11 mouse cellular contexts compared by ENCODE assay signal in the genomic region with DNA sequence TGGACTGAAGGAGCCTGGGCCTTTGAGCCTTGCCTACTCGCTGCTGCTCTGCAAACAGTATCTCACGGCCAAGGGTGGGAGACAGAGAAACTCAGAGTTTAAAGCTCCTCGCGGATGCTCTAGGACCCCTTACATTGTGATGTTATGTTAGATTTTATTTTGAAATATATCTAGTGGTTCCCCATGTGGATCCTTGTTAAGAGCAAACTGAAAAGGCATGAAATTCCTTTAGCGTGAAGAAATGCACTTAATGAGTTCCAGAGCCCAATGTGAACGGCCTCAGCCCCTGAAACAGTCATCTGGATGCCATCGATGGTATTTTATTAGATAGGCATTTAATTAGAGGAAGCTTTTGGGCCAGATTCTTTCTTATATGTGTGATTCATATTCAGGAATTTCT.
A peak's percentile ranks its signal among the peaks of the same experiment; 100 is the strongest.
DNase-seq lines count a peak whose midpoint lies in the region; ATAC-seq and TF ChIP-seq lines count a peak whose summit lies in the region.
"Had no signal": no experiment of that assay in that cellular context is flagged by ENCODE, and none has a peak within 500 bp of the region (broad histone marks: within the 10 kb centered on the region; RNA-seq: fewer than 3 reads in every experiment).

No protein-coding gene starts in this region.

- no peak for TF ChIP-seq POLR2A in limb, embryonic 14.5 days (IDR thresholded peaks at IDR 0.05; ENCODE audit: borderline replicate concordance, extremely low read depth, insufficient read depth, insufficient read length)

- TF ChIP-seq EP300 in lung, postnatal 0 days (IDR thresholded peaks at IDR 0.05), result no peak

- DNase-seq in heart, adult 8-10 months (ENCODE audit: low spot score), result no peak
- peak; percentile 55 for DNase-seq in lung, postnatal 0 days (ENCODE audit: low spot score)
- no peak for DNase-seq in lung, postnatal 36 days
- DNase-seq in limb, embryonic 14.5 days (ENCODE audit: low spot score), result peak; percentile 91
- no peak for DNase-seq in testis, postnatal 14 days (ENCODE audit: low spot score)

- no peaks in the 10 kb centered on the region for H3K27me3 ChIP-seq in heart, embryonic 11.5 days (ENCODE audit: control insufficient read depth, insufficient read depth, low read length)
- no peaks in the 10 kb centered on the region for H3K27me3 ChIP-seq in lung, postnatal 0 days (replicated peaks; ENCODE audit: insufficient read depth, low read length)
- no peaks in the 10 kb centered on the region for H3K27me3 ChIP-seq in embryonic facial prominence, embryonic 12.5 days
- no peaks in the 10 kb centered on the region for H3K27me3 ChIP-seq in limb, embryonic 14.5 days (ENCODE audit: control insufficient read depth, insufficient read depth, low read length)

- no peak overlapping the region for H3K4me2 ChIP-seq in heart, embryonic 11.5 days
- H3K4me2 ChIP-seq in lung, postnatal 0 days (replicated peaks; ENCODE audit: low read depth, low read length), result no peak overlapping the region
- H3K4me2 ChIP-seq in embryonic facial prominence, embryonic 12.5 days (replicated peaks), result no peak overlapping the region; the same call in 1 of the 2 replicates
- H3K4me2 ChIP-seq in limb, embryonic 14.5 days (replicated peaks; ENCODE audit: low read depth, low read length, severe bottlenecking), result no peak overlapping the region

- WGBS in heart, embryonic 11.5 days (ENCODE audit: insufficient replicate concordance), result 58% methylated on average over 7 of the region's 7 CpGs
- WGBS in lung, postnatal 0 days, result 61% methylated on average over 7 of the region's 7 CpGs
- 20% methylated on average over 7 of the region's 7 CpGs for WGBS in embryonic facial prominence, embryonic 12.5 days
- 15% methylated on average over 7 of the region's 7 CpGs for WGBS in limb, embryonic 14.5 days

- no peak for ATAC-seq in heart, embryonic 11.5 days (replicated peaks; ENCODE audit: insufficient number of reproducible peaks, low FRiP score, low TSS enrichment)
- ATAC-seq in lung, postnatal 0 days, result no peak
- peak; percentile 47; the same call in 1 of the 2 replicates for ATAC-seq in embryonic facial prominence, embryonic 12.5 days (ENCODE audit: insufficient number of reproducible peaks, insufficient read depth, low FRiP score, low TSS enrichment)
- peak; percentile 81 for ATAC-seq in limb, embryonic 14.5 days (ENCODE audit: low FRiP score, low read depth)
- ATAC-seq in megakaryocyte-erythroid progenitor cell, adult 5-6 weeks (replicated peaks; ENCODE audit: low FRiP score, low TSS enrichment, poor library complexity, severe bottlenecking), result no peak
- ATAC-seq: CD4-positive, CD25-positive, alpha-beta regulatory T cell, adult 4 months had no signal

- peaks cover 23% of the 10 kb centered on the region for H3K4me1 ChIP-seq in heart, embryonic 11.5 days (ENCODE audit: control insufficient read depth, insufficient read depth, low read length)
- H3K4me1 ChIP-seq in lung, postnatal 0 days (ENCODE audit: insufficient read depth, low read depth, low read length), result no peaks in the 10 kb centered on the region
- peaks cover 39% of the 10 kb centered on the region for H3K4me1 ChIP-seq in embryonic facial prominence, embryonic 12.5 days
- peaks cover 41% of the 10 kb centered on the region for H3K4me1 ChIP-seq in limb, embryonic 14.5 days (ENCODE audit: control insufficient read depth, insufficient read depth, low read length)

- H3K27ac ChIP-seq in heart, embryonic 11.5 days (ENCODE audit: low read depth, low read length), result 0 out of 2 replicates have a peak overlapping the region, but pooled peaks have one; percentile 2
- no peak overlapping the region for H3K27ac ChIP-seq in lung, postnatal 0 days (ENCODE audit: low read length)
- peak overlapping the region; percentile 89 for H3K27ac ChIP-seq in embryonic facial prominence, embryonic 12.5 days
- H3K27ac ChIP-seq in limb, embryonic 14.5 days (replicated peaks; ENCODE audit: low read depth, low read length), result peak overlapping the region; percentile 81
- H3K27ac ChIP-seq: layer of hippocampus, adult 2 months; liver, embryonic 14.5 days had no signal

- no peaks in the 10 kb centered on the region for H3K9me3 ChIP-seq in heart, embryonic 11.5 days (replicated peaks; ENCODE audit: control insufficient read depth, low read length)
- no peaks in the 10 kb centered on the region for H3K9me3 ChIP-seq in lung, postnatal 0 days (ENCODE audit: low read length)
- H3K9me3 ChIP-seq in embryonic facial prominence, embryonic 12.5 days, result no peaks in the 10 kb centered on the region
- no peaks in the 10 kb centered on the region for H3K9me3 ChIP-seq in limb, embryonic 14.5 days (ENCODE audit: control insufficient read depth, low read length)

- no peak overlapping the region for H3K9ac ChIP-seq in heart, embryonic 11.5 days (ENCODE audit: low read depth, low read length)
- no peak overlapping the region for H3K9ac ChIP-seq in lung, postnatal 0 days (replicated peaks; ENCODE audit: low read depth)
- H3K9ac ChIP-seq in embryonic facial prominence, embryonic 12.5 days, result no peak overlapping the region
- H3K9ac ChIP-seq in limb, embryonic 14.5 days (ENCODE audit: low read depth, low read length, severe bottlenecking), result no peak overlapping the region
- H3K9ac ChIP-seq: liver, embryonic 14.5 days had no signal

- no peak overlapping the region for H3K4me3 ChIP-seq in heart, embryonic 11.5 days (ENCODE audit: low read depth, low read length)
- no peak overlapping the region for H3K4me3 ChIP-seq in lung, postnatal 0 days (ENCODE audit: low read depth, low read length)
- no peak overlapping the region for H3K4me3 ChIP-seq in embryonic facial prominence, embryonic 12.5 days
- no peak overlapping the region for H3K4me3 ChIP-seq in limb, embryonic 14.5 days (replicated peaks; ENCODE audit: low read length)
- H3K4me3 ChIP-seq: layer of hippocampus, adult 2 months had no signal

- TF ChIP-seq CTCF in lung, postnatal 0 days (IDR thresholded peaks at IDR 0.05), result no peak

- H3K36me3 ChIP-seq in heart, embryonic 11.5 days (ENCODE audit: control insufficient read depth, insufficient read depth, low read length), result peaks cover 10% of the 10 kb centered on the region
- H3K36me3 ChIP-seq in lung, postnatal 0 days (ENCODE audit: insufficient read depth, low read length), result peaks cover 17% of the 10 kb centered on the region; the same call in 1 of the 2 replicates
- peaks cover 37% of the 10 kb centered on the region for H3K36me3 ChIP-seq in embryonic facial prominence, embryonic 12.5 days
- H3K36me3 ChIP-seq in limb, embryonic 14.5 days (ENCODE audit: control insufficient read depth, insufficient read depth, low read length), result peaks cover 55% of the 10 kb centered on the region

Comparison
In these comparisons a context has a peak if more than half of its experiments do, and no peak if none do; other contexts are left out.
1. DNase-seq: peak in lung, postnatal 0 days (single experiment) and limb, embryonic 14.5 days (single experiment); none in heart, adult 8-10 months (single experiment), lung, postnatal 36 days (single experiment) and testis, postnatal 14 days (single experiment).
2. ATAC-seq: peak in embryonic facial prominence, embryonic 12.5 days (single experiment) and limb, embryonic 14.5 days (single experiment); none in heart, embryonic 11.5 days (single experiment), lung, postnatal 0 days (single experiment) and megakaryocyte-erythroid progenitor cell, adult 5-6 weeks (single experiment).